Mouse (Mus musculus): ENCODE data around the gene Hcls1.

- TF ChIP-seq NANOG (IDR thresholded peaks at IDR 0.05; ENCODE audit: borderline replicate concordance, low read length) = no peak
- no peak for TF ChIP-seq CTCF (conservative IDR thresholded peaks at IDR 0.05; ENCODE audit: low read length)
Measured at GRCm38 (mm10) chr16:36921067-36921613, 13.6 kb upstream of the Hcls1 start.

Data from E14TG2a.4 (cell line).